Mouse (Mus musculus) lung, embryonic 16.5 days (tissue): ENCODE results near the gene Matn3. TPM values are rescaled to one million over a fixed set of nuclear protein-coding genes. Genes with fewer than 3 reads are reported as not detected.

ENCODE experiments used
- ATAC-seq: fragments of 200-750 bp; cut with Nextera tagmentation; 2 replicates; pipeline ENCODE4 v1.8.0; 2017; ENCODE audit warnings: low read depth, mild to moderate bottlenecking, moderate library complexity
- H3K27ac ChIP-seq: fragments of 300-500 bp; sonication (generic); 2 replicates; pipeline ENCODE4 v1.5.1; 2014; ENCODE audit warnings: mild to moderate bottlenecking, control low read depth, low read length
- H3K27me3 ChIP-seq: fragments of 300-500 bp; sonication (generic); 2 replicates; pipeline ENCODE4 v1.6.1; 2014; ENCODE audit warnings: low read depth, low read length, mixed read lengths; ENCODE audit not compliant: control insufficient read depth, insufficient read depth
- H3K36me3 ChIP-seq: fragments of 300-500 bp; sonication (generic); 2 replicates; pipeline ENCODE4 v1.6.1; 2014; ENCODE audit warnings: low read length; ENCODE audit not compliant: control insufficient read depth, insufficient read depth
- H3K4me1 ChIP-seq: fragments of 300-500 bp; sonication (generic); replicated peaks from 2 replicates; pipeline ENCODE4 v1.6.1; 2014; ENCODE audit warnings: low read length, mixed read lengths; ENCODE audit not compliant: control insufficient read depth, insufficient read depth
- H3K4me2 ChIP-seq: fragments of 300-500 bp; sonication (generic); 2 replicates; pipeline ENCODE4 v1.6.1; 2014; ENCODE audit warnings: low read depth, low read length, control low read depth
- H3K4me3 ChIP-seq: fragments of 300-500 bp; sonication (generic); 2 replicates; pipeline ENCODE4 v1.5.1; 2014; ENCODE audit warnings: mild to moderate bottlenecking, low read length, control low read depth
- H3K9ac ChIP-seq: fragments of 300-500 bp; sonication (generic); 2 replicates; pipeline ENCODE4 v1.6.1; 2014; ENCODE audit warnings: low read length, control low read depth
- H3K9me3 ChIP-seq: fragments of 300-500 bp; sonication (generic); 2 replicates; pipeline ENCODE4 v1.6.1; 2016; ENCODE audit warnings: low read length; ENCODE audit not compliant: control insufficient read depth
- WGBS: fragments of 180-500 bp; shearing (Covaris S2); extraction: QIAGEN DNeasy Blood & Tissue Kit; methylation state at CpG from one replicate; pipeline ENCODE4 v1.1.7; 2014; 5-methylcytosine and 5-hydroxymethylcytosine counted together
- polyA plus RNA-seq: library from polyadenylated mRNA; unstranded; fragments of >200 nt; fragmentation: Nextera tagmentation; extraction: Ambion mirVana; gene quantifications from 2 replicates; pipeline ENCODE4 v1.2.1, GENCODE M21; 2015

Matn3 gene
- polyA plus RNA-seq, 1 experiment from 2014 or later = 3.7 TPM

DNA sequence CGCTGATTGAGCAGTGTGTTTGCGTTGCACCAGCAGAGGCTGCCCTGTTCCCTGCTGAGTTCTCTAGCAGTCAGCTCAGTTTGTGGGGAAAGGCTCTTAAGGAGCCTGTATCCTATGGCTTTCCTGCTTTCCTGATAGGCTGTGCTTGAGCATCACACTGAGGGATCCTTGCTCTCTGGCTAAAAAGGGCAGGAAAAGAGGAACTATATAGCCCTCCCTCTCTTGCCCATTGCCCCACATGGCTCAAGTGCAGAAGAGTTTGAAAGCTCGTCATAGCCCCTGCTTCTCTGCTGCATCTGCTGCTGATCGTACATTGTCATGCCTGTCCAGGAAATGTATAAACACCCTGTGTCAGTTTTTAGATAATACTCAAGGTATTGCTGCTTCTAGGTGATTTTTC is 59.4 kb downstream of the Matn3 start:
- WGBS = 54% methylated on average over 4 of the region's 4 CpGs
- Histone ChIP-seq H3K9ac (no peak overlapping the region), H3K27ac (no peak overlapping the region), H3K4me1 (no peaks in the 10 kb centered on the region), H3K27me3 (no peaks in the 10 kb centered on the region), H3K9me3 (no peaks in the 10 kb centered on the region), H3K4me2 (no peak overlapping the region), H3K4me3 (no peak overlapping the region), H3K36me3 (no peaks in the 10 kb centered on the region)
- ATAC-seq = no peak

- ATAC-seq = no peak
- peaks cover under 1% of the 10 kb centered on the region; the same call in 1 of the 2 replicates for H3K36me3 ChIP-seq
- WGBS = 91% methylated on average over 6 of the region's 6 CpGs
- H3K4me1 ChIP-seq = no peaks in the 10 kb centered on the region
- no peaks in the 10 kb centered on the region for H3K9me3 ChIP-seq
- H3K9ac ChIP-seq = no peak overlapping the region
- H3K4me3 ChIP-seq = no peak overlapping the region
- no peak overlapping the region for H3K27ac ChIP-seq
- H3K27me3 ChIP-seq = no peaks in the 10 kb centered on the region
- H3K4me2 ChIP-seq = no peak overlapping the region
These were observed 60.1 kb downstream of the Matn3 start for GRCm38 (mm10) chr12:9007811-9008210.

DNA sequence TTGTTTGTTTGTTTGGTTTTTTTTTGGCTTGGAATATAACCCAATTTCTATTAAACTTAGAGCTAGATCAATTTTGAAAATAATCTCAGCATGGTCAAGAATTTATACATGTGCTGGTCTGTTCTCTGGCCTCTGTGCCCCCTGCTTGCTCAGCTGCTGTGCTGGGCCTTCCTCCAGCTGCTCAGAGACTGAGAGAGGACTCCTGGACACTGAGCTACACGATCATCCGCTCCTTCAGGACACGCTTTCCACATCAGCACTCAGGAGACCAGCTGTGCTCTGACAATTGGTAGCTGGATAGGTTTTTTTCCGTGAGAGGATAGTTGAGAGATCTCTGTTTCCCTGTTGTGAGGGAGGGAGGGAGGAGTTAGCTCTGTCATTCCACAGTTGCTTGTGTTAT is 62.6 kb downstream of the Matn3 start:
- Histone ChIP-seq H3K4me1 (no peaks in the 10 kb centered on the region), H3K4me3 (no peak overlapping the region), H3K27ac (no peak overlapping the region), H3K9ac (0 out of 2 replicates have a peak overlapping the region, but pooled peaks have one; percentile 5), H3K36me3 (peaks cover 3% of the 10 kb centered on the region; the same call in 1 of the 2 replicates), H3K27me3 (no peaks in the 10 kb centered on the region), H3K4me2 (no peak overlapping the region), H3K9me3 (no peaks in the 10 kb centered on the region)
- ATAC-seq = no peak
- WGBS = 40% methylated on average over 4 of the region's 4 CpGs

GRCm38 (mm10) chr12:9016376-9016775 is 68.6 kb downstream of the Matn3 start:
- Histone ChIP-seq H3K4me1 (no peaks in the 10 kb centered on the region), H3K27ac (no peak overlapping the region), H3K4me3 (no peak overlapping the region), H3K36me3 (peaks cover 5% of the 10 kb centered on the region; the same call in 1 of the 2 replicates), H3K9ac (no peak overlapping the region), H3K9me3 (no peaks in the 10 kb centered on the region), H3K4me2 (no peak overlapping the region), H3K27me3 (no peaks in the 10 kb centered on the region)
- no peak for ATAC-seq
- WGBS = 93% methylated on average over 9 of the region's 9 CpGs

- H3K36me3 ChIP-seq = peaks cover 2% of the 10 kb centered on the region; the same call in 1 of the 2 replicates
- no peaks in the 10 kb centered on the region for H3K27me3 ChIP-seq
- WGBS = 91% methylated on average over 8 of the region's 8 CpGs
- no peak overlapping the region for H3K4me2 ChIP-seq
- no peaks in the 10 kb centered on the region for H3K9me3 ChIP-seq
- no peaks in the 10 kb centered on the region for H3K4me1 ChIP-seq
- H3K27ac ChIP-seq = no peak overlapping the region
- ATAC-seq = no peak
- H3K9ac ChIP-seq = no peak overlapping the region
- H3K4me3 ChIP-seq = no peak overlapping the region
These were observed 72.7 kb downstream of the Matn3 start for GRCm38 (mm10) chr12:9020431-9020830.

DNA sequence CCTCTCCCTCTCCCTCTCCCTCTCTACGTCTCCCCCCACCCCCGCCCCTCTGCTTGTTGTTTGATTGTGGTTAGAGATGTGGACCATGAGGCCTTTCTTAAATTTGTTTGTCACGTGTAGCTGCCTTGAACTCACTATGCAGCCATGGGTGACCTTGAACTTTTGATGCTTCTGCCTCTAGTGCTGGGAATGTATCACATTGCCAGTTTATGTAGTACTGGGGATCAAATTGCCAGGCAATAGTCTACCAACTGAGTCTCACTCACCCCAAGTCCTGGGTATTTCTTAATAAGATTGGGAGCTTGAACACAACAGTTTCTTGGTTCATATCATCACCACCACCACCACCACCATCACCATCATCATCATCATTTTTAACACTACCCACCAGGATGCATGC is 73.3 kb downstream of the Matn3 start:
- Histone ChIP-seq H3K4me1 (no peaks in the 10 kb centered on the region), H3K4me3 (no peak overlapping the region), H3K9me3 (no peaks in the 10 kb centered on the region), H3K27ac (no peak overlapping the region), H3K9ac (no peak overlapping the region), H3K27me3 (no peaks in the 10 kb centered on the region), H3K36me3 (peaks cover 2% of the 10 kb centered on the region; the same call in 1 of the 2 replicates), H3K4me2 (no peak overlapping the region)
- no peak for ATAC-seq
- WGBS = 69% methylated on average over 3 of the region's 3 CpGs

Other genes starting within 250 kb of the Matn3 start
- 166 and 170 TPM in 2 replicates for gene Sdc1, start 176.6 kb upstream of the Matn3 start, polyA plus RNA-seq
- 334 and 336 TPM in 2 replicates for gene Laptm4a, start 26.3 kb upstream of the Matn3 start, polyA plus RNA-seq
- gene Wdr35, start 26.0 kb downstream of the Matn3 start, polyA plus RNA-seq = 21.5 and 22.1 TPM in 2 replicates
- 26.3 and 27.9 TPM in 2 replicates for gene Ttc32, start 82.1 kb downstream of the Matn3 start, polyA plus RNA-seq